Mouse (Mus musculus) gastrocnemius, adult 8-10 months (tissue): Measurements from ENCODE around the gene Homer2. TPM values are rescaled to one million over a fixed set of nuclear protein-coding genes. Genes with fewer than 3 reads are reported as not detected.

Experiments used
- DNase-seq, 2 experiments: peaks; one replicate each; pipeline ENCODE4 v3.0.0; 2022; ENCODE audit warnings: low spot score in 2 of 2
- total RNA-seq, 4 experiments: library from RNA; stranded (reverse); gene quantifications; 2 replicates each; pipeline ENCODE4 v1.2.4; 2022

Gene Homer2
- total RNA-seq, 4 experiments from 2014 or later: 40.0 to 53.1 (median 44.0) TPM

DNA sequence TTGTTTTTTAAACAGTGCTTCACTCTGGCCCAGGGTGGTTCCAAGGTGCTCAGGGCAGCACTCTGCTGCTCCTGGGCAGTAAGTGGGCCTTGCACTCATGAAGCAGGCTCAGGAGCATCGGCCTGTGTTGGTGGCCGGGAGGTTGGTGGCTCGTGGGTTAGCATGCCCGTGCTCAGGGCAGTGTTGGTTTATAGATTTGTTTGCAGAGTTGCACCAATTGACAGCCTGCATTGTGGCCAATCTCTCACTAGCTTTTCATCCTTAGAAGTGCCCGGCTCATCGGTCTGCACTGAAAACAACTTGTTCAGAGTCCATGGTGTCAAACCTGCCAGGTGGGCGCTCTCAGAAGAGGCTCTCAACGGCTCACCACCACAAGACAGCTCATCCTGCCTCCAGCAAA, 113.9 kb downstream of the Homer2 start:
- DNase-seq: peak in 1 of 2 experiments; percentile 2

DNA sequence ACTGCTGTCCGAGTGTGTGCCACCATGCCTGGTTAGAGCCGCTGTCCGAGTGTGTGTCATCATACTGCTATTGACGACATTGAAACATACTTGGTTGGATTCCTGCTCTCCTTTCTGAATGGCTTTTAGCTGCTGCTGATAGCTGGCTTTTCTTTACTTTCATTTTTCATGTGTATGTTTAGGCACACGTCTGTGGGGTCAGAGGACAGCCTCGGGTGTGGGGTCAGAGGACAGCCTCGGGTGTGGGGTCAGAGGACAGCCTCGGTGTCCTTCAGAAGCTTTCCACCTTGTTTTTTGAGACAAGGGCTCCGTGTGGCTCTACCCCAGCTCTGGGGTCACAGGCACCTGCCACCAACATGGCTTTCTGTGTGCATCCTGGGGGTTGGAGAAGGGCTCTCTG, 114.6 kb downstream of the Homer2 start:
- DNase-seq: peak in 1 of 2 experiments; percentile 1

DNA sequence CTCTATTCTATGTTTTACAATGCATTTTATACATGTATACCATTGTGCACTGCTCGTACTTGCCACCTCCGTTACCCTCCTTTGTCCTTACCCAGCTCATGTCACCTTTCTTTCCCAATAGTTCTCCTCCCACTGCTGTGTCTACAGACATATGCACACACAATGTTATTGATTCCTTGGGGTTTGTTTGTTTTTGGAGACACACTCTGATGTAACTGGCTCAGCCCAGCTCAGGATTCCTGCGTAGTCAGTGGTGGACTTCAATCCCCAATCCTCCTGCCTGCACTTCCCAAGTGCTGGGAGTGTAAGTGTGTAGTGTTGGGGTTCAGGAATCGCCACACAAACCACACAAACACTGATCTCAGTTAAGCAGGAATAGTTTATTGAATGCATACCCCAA, 120.1 kb downstream of the Homer2 start:
- no peak for DNase-seq

DNA sequence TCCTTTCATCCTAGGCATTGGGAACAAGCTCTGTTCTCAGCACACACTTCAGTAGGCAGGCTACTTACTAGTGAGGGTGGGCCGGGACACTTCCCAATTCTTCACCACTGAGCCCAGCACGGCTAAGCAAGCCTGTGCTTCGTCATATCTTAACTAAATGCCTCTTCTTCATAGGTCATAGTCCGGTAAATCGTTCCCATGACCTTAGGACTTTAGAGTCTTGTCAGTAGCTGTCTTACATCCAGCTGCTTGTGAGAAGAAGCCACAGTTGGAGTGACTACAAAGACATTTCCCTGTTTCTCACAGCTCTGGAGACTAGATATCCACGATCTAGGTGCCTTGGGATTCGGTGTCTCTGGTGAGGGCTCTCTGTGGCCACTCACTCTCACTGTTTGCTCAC, 122.0 kb downstream of the Homer2 start:
- DNase-seq: no peak

DNA sequence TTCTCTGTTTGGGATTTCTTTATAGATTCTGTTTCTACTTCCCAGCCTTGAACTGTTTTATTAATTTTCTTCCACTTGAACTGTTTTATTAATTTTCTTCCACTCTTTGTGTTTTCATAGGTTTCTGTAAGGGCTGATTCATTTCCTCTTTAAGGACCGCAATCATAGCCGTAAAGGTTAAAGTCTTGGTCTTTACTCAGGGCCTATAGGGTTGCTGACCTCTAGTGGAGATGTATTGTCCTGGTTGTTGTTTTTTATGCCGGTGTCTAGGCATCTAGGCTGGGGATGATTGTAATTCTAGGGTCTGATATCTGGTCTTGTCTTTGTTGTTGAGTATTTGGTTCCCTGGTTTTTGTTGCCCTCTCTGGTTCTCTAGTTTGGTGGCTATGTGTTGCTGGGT, 123.8 kb downstream of the Homer2 start:
- no peak for DNase-seq

DNA sequence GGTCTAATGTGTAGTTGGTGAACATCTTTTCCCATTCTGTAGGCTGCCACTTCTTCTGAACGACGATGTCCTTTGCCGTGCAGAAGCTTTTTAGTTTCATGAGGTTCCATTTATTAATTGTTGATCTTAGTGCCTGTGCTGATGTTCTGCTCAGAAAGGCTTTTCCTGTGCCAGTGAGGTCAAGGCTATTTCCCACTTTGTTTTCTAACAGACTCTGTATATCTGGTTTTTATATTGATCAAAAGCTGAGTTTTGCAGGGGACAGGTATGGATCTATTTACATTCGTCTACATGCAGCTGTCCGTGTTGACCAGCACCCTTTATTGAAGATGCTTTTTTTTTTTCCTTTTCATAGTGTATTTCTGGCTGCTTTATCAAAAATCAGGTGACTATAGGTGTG, 128.0 kb downstream of the Homer2 start:
- DNase-seq: no peak

DNA sequence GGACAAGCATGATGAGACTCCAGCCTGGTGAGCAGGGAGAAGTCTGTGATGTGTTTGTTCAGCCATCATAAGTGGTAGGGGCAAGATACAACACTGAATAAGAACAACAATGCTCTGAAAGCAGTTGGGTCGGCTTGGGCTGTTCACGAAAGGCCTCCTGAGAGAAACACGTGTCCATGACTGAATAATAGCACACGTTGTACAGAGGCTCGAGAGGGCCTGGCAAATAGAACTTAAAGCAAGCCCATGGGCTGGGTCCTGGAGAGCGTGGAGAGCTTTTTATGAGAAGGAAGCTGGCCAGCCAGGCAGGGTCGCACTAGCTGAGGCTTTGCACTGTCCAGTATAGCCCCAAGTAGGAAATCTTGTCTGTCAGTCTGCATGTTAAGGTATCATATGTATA, 128.9 kb downstream of the Homer2 start:
- DNase-seq: no peak

DNA sequence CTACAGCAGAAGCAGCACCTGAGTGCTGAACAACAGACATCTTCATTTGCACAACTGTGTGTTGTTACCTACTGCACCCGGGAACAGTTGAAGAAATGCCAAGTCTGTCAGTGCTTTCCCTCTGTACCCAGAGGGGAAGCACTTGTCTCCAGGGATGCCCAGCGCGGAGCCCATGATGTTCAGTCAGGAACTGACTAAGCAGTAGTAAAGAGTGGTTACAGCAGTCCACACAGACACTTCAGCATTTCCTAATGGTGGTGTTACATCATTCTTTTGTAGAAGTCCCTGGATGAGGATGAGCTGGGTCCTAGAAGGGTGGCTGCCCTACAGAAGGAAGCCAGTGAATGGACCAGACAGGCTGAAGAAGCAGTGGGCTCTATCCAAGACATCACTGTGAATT, 129.5 kb downstream of the Homer2 start:
- peak in 1 of 2 experiments; percentile 0 for DNase-seq

DNA sequence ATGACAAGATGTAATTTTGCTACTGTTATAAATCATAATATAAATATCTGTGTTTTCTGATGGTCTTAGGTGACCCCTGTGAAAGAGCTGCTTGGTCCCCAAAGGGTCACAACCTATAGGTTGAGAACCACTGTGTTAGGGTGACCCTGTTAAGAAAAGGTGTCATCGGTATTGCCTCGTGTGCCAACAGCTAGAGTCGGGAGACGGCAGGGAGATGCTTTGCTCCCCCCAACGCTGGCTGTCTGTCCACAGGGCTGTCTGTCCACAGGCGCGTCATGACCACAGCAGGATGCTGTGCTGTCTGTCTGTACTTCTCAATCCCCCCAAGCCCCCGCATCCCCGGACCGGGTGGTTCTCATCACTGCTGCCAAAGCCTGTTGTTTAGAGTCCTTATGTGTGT, 131.7 kb downstream of the Homer2 start:
- DNase-seq: no peak

DNA sequence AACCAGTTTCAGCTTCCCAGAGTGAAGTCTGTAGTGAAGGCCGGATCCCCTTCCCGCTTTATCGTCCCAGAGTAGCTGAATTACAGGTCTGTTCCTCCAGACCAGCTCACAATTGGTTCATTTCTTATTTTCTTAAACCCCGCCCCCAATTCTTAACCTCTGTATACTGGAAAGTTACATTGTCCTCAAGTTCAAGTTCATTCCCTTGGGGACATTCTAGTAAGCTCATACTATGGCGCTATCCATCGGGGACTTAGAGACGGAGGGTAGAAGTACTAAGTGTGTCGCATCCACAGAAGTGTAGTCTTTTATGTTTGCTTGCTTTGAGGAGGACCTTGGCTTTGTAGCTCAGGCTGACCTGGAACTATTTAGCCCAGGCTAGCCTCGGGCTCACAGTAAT, 133.5 kb downstream of the Homer2 start:
- no peak for DNase-seq

DNA sequence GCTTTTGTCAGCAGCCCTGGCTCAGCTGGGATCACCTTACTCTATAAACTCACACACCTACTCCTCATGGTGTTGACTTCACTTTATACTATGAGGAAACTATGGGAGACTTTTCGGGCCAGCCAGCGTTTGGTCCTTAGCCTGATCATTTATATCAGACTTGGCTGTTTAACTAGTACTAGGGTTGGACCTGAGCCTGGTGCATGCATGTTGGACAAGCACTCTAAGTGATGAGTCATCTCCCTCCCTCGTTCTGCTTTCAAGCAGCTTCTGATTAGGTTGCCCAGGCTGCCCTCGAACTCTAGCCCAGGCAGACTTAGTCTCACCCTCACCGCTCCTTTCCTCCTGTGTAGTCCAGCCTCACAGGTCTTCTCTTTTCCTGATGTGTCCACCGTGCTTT, 133.9 kb downstream of the Homer2 start:
- no peak for DNase-seq

DNA sequence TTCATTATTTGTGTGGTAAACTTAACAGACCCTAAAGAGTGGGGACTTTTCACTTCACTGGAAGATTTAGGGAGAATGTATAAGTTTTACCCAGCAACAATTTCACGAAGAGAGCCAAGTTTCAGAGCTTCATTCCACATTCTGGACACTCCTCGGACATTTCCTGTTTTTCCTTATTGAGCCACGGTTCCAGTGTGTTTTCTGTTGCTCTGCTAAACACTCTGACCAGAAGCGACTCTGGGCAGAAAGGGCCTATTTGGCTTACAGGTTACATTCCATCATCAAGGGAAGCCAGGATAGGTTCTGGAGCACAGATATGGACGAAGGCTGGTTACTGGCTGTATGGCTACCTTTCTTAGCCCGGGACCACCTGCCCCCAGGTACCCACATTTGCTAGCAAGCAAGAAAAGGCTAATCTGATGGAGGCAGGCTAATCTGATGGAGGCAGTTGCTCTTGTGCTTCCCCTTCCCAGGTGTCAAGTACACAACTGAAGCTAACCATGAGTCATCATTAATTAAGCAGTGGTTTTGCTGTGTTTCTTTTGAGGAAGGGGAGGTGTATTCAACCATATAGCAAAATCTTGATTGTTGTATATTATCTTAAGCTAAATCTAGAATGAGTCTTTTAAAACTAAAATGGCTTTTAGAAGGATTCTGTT, 134.6 kb downstream of the Homer2 start:
- no peak for DNase-seq

DNA sequence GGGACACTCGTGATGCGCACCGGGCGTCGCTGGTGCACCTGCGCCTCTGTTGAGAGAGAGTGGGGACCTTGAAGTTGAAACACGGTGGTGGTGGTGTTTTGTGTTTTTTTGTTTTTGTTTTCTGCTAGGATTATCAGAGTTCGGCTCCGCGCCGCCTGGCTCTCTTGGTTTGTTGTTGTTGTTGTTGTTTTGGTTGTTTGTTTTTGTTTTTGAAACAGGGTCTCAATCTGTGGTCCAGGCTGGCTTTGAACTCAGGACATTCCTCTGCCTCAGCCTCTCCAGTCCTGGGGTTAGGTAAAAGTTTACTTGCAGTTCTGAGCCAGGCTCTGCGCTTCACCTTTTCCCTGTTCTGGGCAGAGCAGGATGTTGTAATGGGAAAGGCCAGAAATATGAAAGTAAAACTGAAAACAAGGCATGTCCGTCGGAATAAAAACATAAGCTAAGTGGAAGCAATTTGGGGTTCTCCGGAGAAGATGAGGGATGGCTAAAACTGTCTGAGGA, 135.3 kb downstream of the Homer2 start:
- DNase-seq: no peak

DNA sequence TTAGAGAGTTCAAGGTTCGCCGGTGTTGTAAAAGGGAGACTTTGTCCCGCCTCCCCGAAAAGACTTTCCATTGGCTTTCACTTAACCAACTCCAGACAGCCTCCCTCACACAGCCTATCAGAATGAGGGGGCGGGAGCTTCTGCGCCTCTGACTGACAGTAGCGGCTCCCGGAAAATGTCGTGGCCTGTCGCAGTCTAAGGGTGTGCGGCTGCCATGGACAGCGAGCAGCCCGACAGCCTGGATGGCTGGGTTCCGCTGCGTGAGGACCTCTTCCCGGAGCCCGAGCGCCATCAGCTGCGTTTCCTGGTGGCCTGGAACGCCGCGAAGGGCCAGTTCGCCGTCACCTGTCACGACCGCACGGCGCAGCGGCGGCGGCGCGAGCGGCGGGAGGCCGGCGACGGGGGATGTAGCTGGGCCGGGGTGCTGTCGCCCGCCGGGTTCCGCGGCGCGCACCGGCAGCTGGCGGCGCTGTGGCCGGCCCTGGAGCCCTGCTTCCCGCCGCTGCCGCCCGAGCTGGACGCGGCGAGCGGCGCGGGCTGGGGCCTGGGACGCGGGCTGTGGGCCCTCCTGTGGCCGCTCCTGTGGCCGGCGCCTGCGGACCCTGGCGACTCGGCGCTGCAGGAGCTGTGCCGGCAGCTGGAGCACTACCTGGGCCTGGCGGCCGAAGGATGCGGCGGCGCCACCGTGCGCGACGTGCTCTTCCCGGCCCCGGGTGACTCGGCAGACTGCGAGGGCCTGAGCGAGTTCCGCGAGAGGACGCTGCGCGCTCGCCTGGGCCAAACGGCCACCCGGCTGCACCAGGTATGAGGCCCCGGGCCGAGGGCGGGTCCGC, 136.0 kb downstream of the Homer2 start, which contains the start of gene Whamm:
Gene Whamm (plus strand): TSS at position 159 of the 833 bp plus-strand sequence.
- peak; percentile 89 to 91 for DNase-seq

DNA sequence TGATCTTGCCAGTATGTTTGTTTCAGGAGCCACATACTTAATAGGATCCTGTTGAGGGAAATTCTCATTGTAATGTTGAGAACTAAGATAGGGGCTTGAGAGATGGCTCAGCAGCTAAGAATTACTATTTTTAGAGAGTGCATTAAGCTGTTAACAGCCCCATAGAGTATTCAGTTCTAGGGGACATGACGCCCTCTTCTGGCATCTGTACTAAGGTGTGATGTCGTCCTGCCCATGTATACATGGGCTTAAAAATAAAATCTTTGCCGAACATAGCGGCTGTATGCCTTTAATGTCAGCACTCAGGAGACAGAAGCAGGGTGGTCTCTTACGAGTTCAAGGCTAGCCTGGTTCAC, 136.6 kb downstream of the Homer2 start:
- no peak for DNase-seq

DNA sequence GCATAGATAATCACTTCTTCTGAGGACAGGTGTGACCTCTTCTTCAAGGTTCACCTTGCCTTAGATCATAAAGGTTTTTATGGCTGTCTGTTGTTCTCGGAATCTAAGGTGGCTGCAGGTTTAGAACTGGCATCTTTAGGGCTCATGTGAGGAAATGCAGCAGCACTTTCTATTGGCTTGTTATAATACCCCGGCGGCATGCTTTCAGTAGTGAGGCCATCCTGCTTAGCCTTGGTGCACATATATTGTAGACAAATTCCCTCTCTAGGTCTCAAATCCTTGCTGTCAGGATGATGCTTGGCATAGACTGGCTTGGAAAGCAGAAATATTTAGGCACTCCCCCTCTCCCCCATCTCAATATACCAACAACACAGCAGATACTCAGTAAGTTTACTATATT, 137.1 kb downstream of the Homer2 start:
- no peak for DNase-seq

DNA sequence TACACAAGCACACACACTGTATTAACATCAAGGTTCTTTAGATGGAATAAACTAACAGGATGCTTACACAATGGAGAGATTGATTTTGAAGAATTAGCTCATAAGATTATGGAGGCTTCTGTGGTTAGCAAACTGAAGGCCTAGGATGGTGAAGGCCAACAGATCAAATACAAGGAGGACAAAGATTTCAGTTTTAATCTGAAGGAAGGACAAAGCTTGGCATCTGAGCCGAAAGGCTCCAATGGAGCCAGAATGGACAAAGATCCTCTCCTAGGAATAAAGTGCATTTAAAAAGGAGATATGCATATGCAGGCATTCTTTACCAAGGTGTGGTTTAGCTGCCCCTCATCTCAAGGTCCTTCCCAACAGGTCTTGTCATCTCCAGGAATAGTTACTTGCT, 137.5 kb downstream of the Homer2 start:
- no peak for DNase-seq

DNA sequence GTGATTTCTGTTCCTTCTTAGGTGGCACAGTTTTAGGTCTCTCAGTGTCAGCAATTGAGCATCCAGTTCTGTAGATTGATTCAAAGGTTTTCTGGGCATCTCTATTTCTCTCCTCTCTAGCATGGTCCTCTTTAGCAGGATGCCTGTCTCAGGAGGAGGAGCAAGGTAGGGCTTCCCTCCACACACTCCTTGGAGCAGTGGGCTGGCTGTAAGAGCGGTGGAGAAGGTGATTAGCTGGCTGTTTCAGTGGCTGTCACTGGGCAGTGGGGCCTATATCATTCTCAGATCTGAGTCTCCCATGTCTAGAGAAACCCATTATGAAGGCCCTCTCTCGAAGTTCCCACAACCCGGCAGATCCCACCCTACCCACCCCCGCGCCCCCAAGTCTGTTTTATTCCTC, 139.9 kb downstream of the Homer2 start:
- no peak for DNase-seq

DNA sequence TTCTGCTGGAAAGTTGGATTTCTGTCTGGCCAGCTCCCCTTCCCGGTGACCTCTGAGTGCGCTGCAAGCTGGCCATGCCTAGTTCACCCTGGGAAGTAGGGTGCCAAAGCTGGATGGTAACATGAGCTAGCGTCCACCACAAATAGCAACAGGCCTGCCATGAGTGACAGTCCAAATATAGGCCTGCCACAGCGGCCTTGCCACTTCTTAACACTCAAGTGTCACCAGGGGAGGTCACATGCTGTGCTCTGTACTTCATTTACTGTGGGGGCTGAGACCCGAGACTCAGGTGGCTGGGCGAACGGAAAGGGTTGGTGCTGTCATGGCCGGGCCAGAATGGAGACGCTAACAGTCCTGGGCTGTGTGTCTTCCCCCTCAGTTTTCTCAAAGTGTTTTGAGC, 140.4 kb downstream of the Homer2 start, which contains the start of gene Fsd2:
Gene Fsd2 (minus strand): TSS at position 53 of the 400 bp plus-strand sequence.
- peak; percentile 61 to 79 for DNase-seq

DNA sequence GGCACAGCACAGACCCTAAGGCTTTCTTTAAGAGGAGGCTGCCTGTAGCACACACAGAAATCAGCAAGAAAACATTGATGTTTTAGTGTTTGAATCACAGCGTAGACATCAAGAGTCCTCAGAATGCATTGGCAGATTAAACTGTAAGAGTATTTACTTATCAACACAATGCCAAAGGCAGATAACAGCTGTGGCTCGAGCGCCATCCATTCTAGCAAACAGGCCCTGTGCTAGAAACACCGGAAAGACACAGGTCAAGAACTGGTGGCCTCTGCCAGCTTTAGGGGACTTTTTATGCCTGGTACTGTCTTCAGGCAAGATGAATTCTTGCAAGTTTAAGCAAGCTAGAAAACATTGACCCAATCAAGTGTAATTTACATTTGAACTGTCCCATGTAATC, 141.0 kb downstream of the Homer2 start:
- no peak for DNase-seq

DNA sequence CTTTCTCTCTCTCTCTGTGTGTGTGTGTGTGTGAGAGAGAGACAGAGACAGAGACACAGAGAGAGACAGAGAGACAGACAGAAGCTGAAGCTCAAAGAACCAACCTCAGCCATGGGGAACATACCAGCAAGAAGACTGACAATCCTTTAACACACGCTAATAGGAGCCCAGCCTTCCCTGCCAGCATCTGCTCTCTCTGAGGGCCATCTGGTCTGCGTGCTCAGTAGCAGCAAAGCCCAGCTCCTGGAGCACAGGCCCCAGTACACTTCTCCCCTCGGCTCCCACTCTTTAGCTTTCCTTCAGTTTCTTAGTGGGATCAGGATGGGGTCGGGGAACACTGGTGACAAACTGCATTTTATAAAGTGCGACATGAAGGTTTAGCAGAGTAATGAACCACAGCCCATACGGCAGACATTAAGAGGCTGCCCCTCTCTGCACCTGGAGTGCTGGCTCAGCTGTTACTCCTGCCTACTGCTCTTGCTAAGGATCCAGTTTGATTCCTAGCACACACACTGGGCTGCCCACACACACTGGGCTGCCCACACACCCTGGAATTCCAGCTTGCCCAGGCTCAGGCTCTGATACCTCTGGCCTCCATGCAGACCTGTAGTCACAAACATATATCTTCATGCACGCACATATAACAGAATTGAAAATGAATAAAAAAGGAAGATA, 141.8 kb downstream of the Homer2 start:
- no peak for DNase-seq

DNA sequence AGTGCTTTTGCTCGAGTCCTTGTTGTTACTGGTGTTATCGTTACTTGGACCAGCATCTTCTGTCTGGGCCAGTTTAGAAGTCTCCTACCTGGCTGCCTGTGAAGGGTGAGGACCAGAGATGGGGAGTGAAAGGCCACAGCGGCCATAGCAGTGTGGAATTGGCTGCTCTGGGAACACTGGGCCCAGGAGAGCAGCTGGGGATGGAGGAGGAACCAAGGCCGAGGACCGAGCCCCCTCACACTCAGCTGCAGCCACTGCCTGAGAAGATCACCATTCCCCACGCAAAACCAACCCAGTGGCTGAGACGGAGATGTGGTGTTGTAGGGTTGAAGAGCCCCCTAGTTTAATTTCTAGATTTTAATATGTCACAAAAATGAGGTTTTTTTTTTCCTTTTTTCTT, 142.6 kb downstream of the Homer2 start:
- DNase-seq: no peak
